Mouse (Mus musculus) intestine, embryonic 15.5 days (tissue): ENCODE results near the gene Rnf11. TPM values are rescaled to one million over a fixed set of nuclear protein-coding genes. Genes with fewer than 3 reads are reported as not detected.

Experiments used
- ATAC-seq: fragments of 200-750 bp; cut with Nextera tagmentation; 2 replicates; pipeline ENCODE4 v1.8.0; 2017; ENCODE audit warnings: moderate TSS enrichment, moderate library complexity
- H3K27ac ChIP-seq: fragments of 300-500 bp; sonication (generic); 2 replicates; pipeline ENCODE4 v1.5.1; 2015; ENCODE audit warnings: mild to moderate bottlenecking, inconsistent platforms
- H3K27me3 ChIP-seq: fragments of 300-500 bp; sonication (generic); replicated peaks from 2 replicates; pipeline ENCODE4 v1.6.1; 2015; ENCODE audit warnings: inconsistent platforms
- H3K36me3 ChIP-seq: fragments of 300-500 bp; sonication (generic); 2 replicates; pipeline ENCODE4 v1.6.1; 2015; ENCODE audit warnings: inconsistent platforms
- H3K4me1 ChIP-seq: fragments of 300-500 bp; sonication (generic); replicated peaks from 2 replicates; pipeline ENCODE4 v1.6.1; 2015; ENCODE audit warnings: inconsistent platforms
- H3K4me2 ChIP-seq: fragments of 300-500 bp; sonication (generic); replicated peaks from 2 replicates; pipeline ENCODE4 v1.6.1; 2015; ENCODE audit warnings: mild to moderate bottlenecking, inconsistent platforms
- H3K4me3 ChIP-seq: fragments of 300-500 bp; sonication (generic); replicated peaks from 2 replicates; pipeline ENCODE4 v1.5.1; 2015; ENCODE audit warnings: inconsistent platforms
- H3K9ac ChIP-seq: fragments of 300-500 bp; sonication (generic); 2 replicates; pipeline ENCODE4 v1.6.1; 2015; ENCODE audit warnings: inconsistent platforms
- H3K9me3 ChIP-seq: fragments of 300-500 bp; sonication (generic); 2 replicates; pipeline ENCODE4 v1.6.1; 2016; ENCODE audit warnings: inconsistent platforms
- WGBS: fragments of 180-500 bp; shearing (Covaris S2); methylation state at CpG from one replicate; pipeline ENCODE4 v1.1.7; 2015; 5-methylcytosine and 5-hydroxymethylcytosine counted together
- polyA plus RNA-seq: library from polyadenylated mRNA; unstranded; fragments of >200 nt; fragmentation: Nextera tagmentation; extraction: Ambion mirVana; gene quantifications from 2 replicates; pipeline ENCODE4 v1.2.1, GENCODE M21; 2015

The Rnf11 gene
- polyA plus RNA-seq, 1 experiment from 2014 or later = 32.0 TPM

DNA sequence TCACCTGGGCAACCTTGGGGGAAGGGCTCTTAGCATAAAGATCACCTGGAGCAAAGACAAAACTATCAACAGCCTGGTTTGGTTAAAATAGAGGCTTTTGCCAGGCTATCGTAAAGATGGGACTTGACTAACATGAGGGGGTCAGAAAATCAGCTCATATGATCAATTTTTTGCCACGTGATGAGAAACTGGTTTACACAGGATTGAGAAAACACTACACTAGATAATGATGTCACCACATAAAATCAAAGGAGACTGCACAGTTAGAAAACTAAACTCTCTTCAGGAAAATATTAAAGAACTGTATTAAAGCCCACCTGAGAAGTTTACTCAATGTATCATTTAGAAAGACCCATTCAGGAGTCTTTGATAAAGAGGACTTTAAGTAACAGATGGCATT is 9.4 kb downstream of the Rnf11 start:
- no peak overlapping the region for H3K27ac ChIP-seq
- no peaks in the 10 kb centered on the region for H3K27me3 ChIP-seq
- H3K9me3 ChIP-seq = no peaks in the 10 kb centered on the region
- 48% methylated on average over 2 of the region's 2 CpGs for WGBS
- H3K4me1 ChIP-seq = peaks cover 3% of the 10 kb centered on the region; the same call in 1 of the 2 replicates
- ATAC-seq = no peak
- H3K36me3 ChIP-seq = no peaks in the 10 kb centered on the region
- H3K9ac ChIP-seq = no peak overlapping the region
- H3K4me3 ChIP-seq = peak overlapping the region; percentile 90; the same call in 1 of the 2 replicates
- peak overlapping the region; percentile 71 for H3K4me2 ChIP-seq

DNA sequence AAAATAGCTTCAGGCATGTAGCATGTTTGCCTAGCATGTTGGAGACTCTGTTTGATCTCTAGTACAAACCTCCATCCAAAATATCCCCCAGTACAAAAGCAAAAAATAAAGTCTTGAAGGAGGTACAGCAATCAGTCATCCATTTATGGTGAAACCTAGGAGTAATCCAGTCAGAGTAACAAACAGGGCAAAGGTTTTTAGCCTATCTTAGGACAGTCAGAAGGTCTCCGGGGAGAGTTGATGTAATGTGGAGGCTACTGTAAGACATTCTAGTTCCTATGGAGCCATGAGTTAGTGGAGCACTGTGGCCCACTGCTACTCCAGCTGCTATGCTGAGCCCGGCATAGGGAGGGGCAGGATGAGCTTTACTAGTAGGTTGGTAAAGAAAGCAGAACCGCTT is 12.0 kb downstream of the Rnf11 start:
- no peak overlapping the region for H3K4me2 ChIP-seq

DNA sequence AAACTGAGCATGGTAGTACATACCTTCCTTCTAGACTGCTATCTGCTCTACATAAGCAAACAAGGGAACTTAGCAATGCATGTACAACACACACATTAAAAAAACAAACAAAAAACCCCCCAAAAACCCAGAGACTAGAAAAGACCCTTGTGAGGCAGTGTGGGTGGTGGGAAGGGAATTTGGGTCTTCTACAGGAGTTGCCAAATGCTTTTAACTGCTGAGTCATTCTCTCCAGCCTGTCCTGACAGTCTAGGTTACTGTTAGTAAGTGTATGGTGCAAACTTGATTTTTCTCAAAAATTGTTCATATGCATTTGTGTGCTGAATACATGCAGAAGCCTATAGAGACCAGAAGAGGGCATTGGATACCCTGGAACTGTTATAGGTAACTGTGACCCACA is 12.9 kb downstream of the Rnf11 start:
- H3K4me1 ChIP-seq = peaks cover 3% of the 10 kb centered on the region; the same call in 1 of the 2 replicates

More for the DNA sequence above, 12.0 kb downstream of the Rnf11 start:
- Histone ChIP-seq H3K4me3 (no peak overlapping the region), H3K36me3 (no peaks in the 10 kb centered on the region), H3K9ac (no peak overlapping the region), H3K27ac (no peak overlapping the region), H3K9me3 (no peaks in the 10 kb centered on the region), H3K27me3 (no peaks in the 10 kb centered on the region), H3K4me1 (peaks cover 3% of the 10 kb centered on the region; the same call in 1 of the 2 replicates)
- 86% methylated on average over 3 of the region's 3 CpGs for WGBS
- no peak for ATAC-seq

DNA sequence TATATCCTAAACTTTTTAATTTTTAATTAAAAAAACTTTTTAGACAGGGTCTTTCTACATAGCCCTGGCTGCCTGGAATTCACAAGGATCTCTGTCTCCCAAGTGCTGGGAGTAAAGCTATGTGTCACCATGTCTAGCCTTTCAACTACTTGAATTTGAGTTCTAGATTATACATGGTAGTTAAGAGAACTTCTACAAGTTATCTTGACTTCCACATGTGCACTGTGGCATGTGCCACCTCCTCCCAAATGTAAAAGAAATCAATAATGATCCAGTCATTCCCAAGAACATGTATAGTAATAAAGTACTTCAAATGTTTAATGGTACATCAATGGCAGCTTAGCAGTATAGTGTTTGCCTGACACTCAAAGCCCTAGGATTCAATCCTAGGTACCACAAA is 16.8 kb downstream of the Rnf11 start:
- Histone ChIP-seq H3K27ac (no peak overlapping the region), H3K4me3 (no peak overlapping the region), H3K27me3 (no peaks in the 10 kb centered on the region), H3K4me2 (no peak overlapping the region), H3K9ac (no peak overlapping the region), H3K4me1 (no peaks in the 10 kb centered on the region), H3K9me3 (no peaks in the 10 kb centered on the region), H3K36me3 (no peaks in the 10 kb centered on the region)
- no peak for ATAC-seq

More for the DNA sequence above, 12.9 kb downstream of the Rnf11 start:
- no peaks in the 10 kb centered on the region for H3K27me3 ChIP-seq
- no peak overlapping the region for H3K4me2 ChIP-seq
- H3K4me3 ChIP-seq = no peak overlapping the region
- H3K27ac ChIP-seq = no peak overlapping the region
- H3K36me3 ChIP-seq = no peaks in the 10 kb centered on the region
- ATAC-seq = no peak
- no peak overlapping the region for H3K9ac ChIP-seq
- H3K9me3 ChIP-seq = no peaks in the 10 kb centered on the region

DNA sequence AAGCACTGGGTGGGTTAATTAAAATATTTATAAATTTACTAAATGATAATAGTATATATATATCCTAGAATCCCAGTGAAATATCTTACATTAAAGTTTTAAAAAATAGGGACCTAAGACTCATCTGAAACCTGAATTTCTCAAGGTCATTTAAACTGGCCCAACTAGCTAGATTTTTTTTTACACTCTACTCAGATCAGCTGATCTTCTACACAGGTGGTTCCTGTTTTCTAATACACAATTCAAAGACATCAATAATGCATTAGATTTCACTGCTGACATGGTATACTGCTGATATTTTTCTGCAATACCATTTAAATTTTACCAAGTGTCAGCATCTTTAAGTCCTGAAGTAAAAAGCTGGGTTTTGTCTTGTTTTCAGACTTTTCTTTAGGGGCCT is 20.6 kb downstream of the Rnf11 start:
- Histone ChIP-seq H3K4me2 (no peak overlapping the region), H3K9me3 (no peaks in the 10 kb centered on the region), H3K4me1 (no peaks in the 10 kb centered on the region), H3K27me3 (no peaks in the 10 kb centered on the region), H3K4me3 (no peak overlapping the region), H3K9ac (no peak overlapping the region), H3K36me3 (no peaks in the 10 kb centered on the region), H3K27ac (no peak overlapping the region)
- no peak for ATAC-seq

DNA sequence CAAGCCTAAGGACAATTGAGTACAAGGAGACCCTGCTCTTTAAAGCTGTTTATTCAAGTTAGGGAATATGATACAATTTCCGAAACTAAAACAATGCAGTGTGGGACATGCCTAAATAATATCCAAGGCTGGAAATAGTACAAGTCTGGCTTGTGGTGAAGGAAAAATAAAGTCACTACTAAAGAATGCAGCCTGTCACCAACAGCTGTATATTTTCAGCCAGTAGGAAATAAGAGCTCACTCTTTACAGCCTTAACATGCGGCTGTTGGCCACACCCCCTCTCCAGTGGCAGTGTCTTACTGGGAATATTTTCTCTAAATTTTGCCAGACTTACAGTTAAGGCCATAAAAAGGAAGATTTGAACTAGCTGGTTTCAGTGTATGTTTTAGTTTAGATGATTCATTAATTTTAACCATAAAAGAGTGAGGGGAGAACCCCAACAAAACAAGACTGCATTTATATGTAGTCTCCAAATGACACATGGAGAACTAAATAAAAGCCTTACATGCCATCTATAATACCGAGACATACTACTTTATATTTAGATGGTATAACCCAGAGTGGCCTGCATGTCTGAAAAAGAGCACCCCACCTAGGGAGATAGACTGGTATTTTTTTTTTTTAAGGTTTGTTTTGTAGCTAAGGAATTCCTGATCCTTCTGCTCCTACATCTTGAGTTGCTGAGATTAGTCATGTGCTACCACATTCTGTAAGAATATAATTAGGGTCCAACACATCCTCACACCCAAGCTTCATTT is 23.9 kb downstream of the Rnf11 start:
- Histone ChIP-seq H3K4me3 (no peak overlapping the region), H3K4me1 (no peaks in the 10 kb centered on the region), H3K36me3 (no peaks in the 10 kb centered on the region), H3K9ac (no peak overlapping the region), H3K9me3 (no peaks in the 10 kb centered on the region), H3K27me3 (no peaks in the 10 kb centered on the region), H3K27ac (peak overlapping the region; percentile 64), H3K4me2 (no peak overlapping the region)
- WGBS = 34% methylated on average over 3 of the region's 3 CpGs
- ATAC-seq = peak; percentile 87

DNA sequence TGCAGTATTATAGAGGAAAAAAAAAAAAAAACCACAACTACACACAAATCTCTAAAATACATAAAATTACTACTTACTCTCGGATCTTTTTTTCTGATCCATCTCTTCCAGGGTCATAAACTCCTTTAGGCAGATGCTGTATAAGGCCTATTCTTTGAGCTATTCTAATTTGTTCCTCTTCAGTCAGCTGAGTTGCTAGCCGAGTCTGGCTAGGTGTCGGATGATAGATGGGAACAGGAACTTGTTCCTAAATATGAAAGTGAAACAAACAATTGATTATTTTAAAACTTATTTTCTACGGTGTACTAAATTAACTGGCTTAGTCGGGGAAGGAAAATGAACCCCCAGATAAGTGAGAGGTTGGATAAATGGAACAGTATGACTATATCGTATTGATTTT is 27.7 kb downstream of the Rnf11 start:
- Histone ChIP-seq H3K36me3 (no peaks in the 10 kb centered on the region), H3K27me3 (no peaks in the 10 kb centered on the region), H3K4me2 (no peak overlapping the region), H3K4me1 (no peaks in the 10 kb centered on the region), H3K4me3 (no peak overlapping the region), H3K27ac (no peak overlapping the region), H3K9ac (no peak overlapping the region), H3K9me3 (no peaks in the 10 kb centered on the region)
- no peak for ATAC-seq
- WGBS = 86% methylated on average over 6 of the region's 6 CpGs

DNA sequence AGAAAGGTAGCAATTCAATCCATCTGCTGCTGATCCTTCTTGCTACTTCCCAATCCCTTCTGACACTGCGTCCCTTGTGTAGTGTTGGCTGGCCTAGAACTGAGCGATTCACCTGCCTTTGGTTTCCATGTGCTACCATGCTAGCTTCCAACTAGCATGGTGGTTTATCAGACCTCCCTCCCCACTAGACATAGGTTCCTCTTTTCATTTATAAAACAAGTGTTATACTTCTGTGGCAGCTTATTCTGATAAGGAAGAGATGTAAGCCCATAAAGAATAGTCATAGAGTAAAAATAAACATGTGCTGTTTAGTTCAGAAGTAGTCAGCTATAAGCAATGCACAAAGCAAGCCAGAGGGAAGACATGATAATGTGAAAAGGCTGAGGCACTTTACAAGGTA is 36.0 kb downstream of the Rnf11 start:
- no peaks in the 10 kb centered on the region for H3K4me1 ChIP-seq
- no peak overlapping the region for H3K9ac ChIP-seq
- H3K9me3 ChIP-seq = no peaks in the 10 kb centered on the region
- no peak for ATAC-seq
- H3K4me2 ChIP-seq = no peak overlapping the region
- 96% methylated on average over 2 of the region's 2 CpGs for WGBS
- H3K36me3 ChIP-seq = 0 out of 2 replicates have a peak, but pooled peaks cover 4% of the 10 kb centered on the region
- no peak overlapping the region for H3K27ac ChIP-seq
- H3K27me3 ChIP-seq = no peaks in the 10 kb centered on the region
- H3K4me3 ChIP-seq = no peak overlapping the region

DNA sequence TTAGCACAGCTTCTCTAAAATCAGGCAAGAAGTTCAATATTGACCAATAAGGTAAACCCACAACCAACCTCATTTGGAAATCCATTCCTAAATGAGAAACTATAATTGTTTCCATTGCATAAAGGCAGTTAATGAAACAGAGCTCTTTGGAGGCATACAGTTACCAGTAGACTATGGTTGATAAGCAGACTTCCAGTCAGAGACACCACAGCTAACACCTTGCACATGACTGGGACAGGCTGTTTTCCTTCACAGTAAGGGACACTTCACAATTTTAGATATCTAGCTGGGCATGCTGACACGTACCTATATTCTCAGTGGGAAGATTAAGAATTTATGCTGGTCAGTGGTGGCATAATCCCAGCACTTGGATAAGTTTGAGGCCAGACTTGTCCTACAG is 38.6 kb downstream of the Rnf11 start:
- no peaks in the 10 kb centered on the region for H3K4me1 ChIP-seq
- no peak overlapping the region for H3K9ac ChIP-seq
- no peak overlapping the region for H3K27ac ChIP-seq
- ATAC-seq = no peak
- H3K36me3 ChIP-seq = no peaks in the 10 kb centered on the region
- no peak overlapping the region for H3K4me2 ChIP-seq
- WGBS = 83% methylated on average over 1 of the region's 1 CpGs
- no peaks in the 10 kb centered on the region for H3K27me3 ChIP-seq
- no peaks in the 10 kb centered on the region for H3K9me3 ChIP-seq
- H3K4me3 ChIP-seq = no peak overlapping the region

DNA sequence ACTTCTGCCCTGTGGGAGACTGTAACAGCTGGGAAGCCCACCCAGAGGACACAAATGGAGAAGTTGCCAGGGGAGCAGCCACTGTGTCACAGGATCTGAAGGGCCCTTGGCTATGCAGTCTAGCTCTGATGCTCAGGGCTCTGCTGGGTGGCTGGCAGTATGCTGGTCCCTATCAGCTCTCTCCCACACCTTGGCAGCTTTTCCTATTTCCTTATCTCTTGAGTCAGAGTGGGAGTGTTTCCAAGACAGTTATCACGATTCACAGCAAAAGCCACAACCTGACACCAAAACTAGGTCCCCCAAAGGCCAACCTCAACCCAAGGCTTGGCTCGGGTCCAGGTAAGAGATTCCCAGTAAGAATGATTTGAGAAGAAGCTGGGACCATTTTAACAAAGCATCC is 39.1 kb downstream of the Rnf11 start:
- peak; percentile 86; the same call in 1 of the 2 replicates for ATAC-seq

DNA sequence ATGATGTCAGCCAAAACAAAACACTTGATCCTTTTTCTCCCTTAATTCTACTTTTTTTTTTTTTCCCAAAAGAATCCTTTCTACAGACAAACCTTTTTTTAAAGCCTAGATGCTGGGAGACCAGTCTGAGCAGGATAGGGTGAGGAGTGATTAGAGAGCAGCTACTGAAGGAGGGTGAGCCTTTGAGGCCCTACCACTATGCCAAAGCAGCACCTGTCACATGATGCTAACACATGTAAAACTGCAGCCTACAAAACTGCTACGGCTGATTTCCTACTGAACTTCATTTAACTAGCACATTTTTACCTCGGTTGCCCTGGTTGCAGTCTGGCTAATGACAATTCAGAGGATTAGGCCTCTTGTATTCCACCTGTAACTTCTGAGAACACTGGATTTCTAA is 39.6 kb downstream of the Rnf11 start:
- Histone ChIP-seq H3K9me3 (no peaks in the 10 kb centered on the region), H3K36me3 (no peaks in the 10 kb centered on the region), H3K4me1 (no peaks in the 10 kb centered on the region), H3K27me3 (no peaks in the 10 kb centered on the region), H3K27ac (no peak overlapping the region), H3K4me2 (no peak overlapping the region), H3K9ac (no peak overlapping the region), H3K4me3 (no peak overlapping the region)
- peak; percentile 64; the same call in 1 of the 2 replicates for ATAC-seq
- 87% methylated on average over 2 of the region's 2 CpGs for WGBS

More for the DNA sequence above, 39.1 kb downstream of the Rnf11 start:
- no peaks in the 10 kb centered on the region for H3K4me1 ChIP-seq
- no peak overlapping the region for H3K9ac ChIP-seq
- H3K27ac ChIP-seq = no peak overlapping the region
- H3K4me3 ChIP-seq = no peak overlapping the region
- H3K4me2 ChIP-seq = no peak overlapping the region
- 58% methylated on average over 2 of the region's 2 CpGs for WGBS
- H3K9me3 ChIP-seq = no peaks in the 10 kb centered on the region
- no peaks in the 10 kb centered on the region for H3K36me3 ChIP-seq
- no peaks in the 10 kb centered on the region for H3K27me3 ChIP-seq

DNA sequence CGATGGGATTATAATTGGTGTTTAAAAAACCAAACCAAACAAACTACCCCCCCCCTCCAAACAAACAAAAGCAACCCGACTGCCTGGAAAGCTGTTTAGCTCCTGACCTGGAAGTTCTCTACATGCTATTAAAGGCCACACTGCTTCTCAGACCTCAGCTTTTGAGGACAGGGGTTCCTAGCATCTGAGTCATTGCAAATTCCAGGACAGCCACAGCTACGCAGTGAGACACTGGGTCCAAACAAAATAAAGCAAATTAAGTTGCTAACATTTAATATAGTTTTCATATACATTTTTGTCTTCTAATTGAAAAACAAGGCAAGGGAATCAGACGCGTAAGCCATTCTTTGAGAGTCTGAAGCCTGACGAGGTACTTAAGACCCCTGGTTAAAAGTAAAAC is 40.1 kb downstream of the Rnf11 start:
- Histone ChIP-seq H3K36me3 (no peaks in the 10 kb centered on the region), H3K27ac (no peak overlapping the region), H3K4me2 (no peak overlapping the region), H3K9ac (no peak overlapping the region), H3K4me1 (no peaks in the 10 kb centered on the region), H3K4me3 (no peak overlapping the region), H3K9me3 (no peaks in the 10 kb centered on the region), H3K27me3 (no peaks in the 10 kb centered on the region)
- no peak for ATAC-seq
- 70% methylated on average over 6 of the region's 6 CpGs for WGBS

DNA sequence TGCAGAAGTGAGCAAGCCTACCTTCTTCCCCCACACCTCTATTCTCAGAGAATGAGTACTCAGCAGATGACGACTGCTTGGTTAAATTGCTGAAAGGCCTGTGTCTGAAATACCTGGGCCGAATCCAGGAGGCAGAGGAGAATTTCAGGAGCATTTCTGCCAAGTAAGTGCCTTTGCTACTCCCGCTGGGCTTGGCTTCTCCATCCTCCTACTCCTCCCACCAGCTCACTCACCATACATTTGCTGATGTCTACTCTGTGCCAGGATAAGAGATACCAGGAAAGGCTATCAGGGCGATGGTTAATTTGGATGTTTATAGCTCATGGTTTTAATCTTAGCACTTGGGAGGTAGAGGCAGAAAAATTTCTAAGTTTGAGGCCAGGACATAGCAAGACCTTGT is 41.9 kb downstream of the Rnf11 start:
- Histone ChIP-seq H3K4me2 (no peak overlapping the region), H3K9ac (no peak overlapping the region), H3K36me3 (no peaks in the 10 kb centered on the region), H3K27me3 (no peaks in the 10 kb centered on the region), H3K9me3 (no peaks in the 10 kb centered on the region), H3K27ac (no peak overlapping the region), H3K4me1 (no peaks in the 10 kb centered on the region), H3K4me3 (no peak overlapping the region)
- WGBS = 86% methylated on average over 4 of the region's 4 CpGs
- ATAC-seq = no peak
